Mouse (Mus musculus): ENCODE results near the gene Prmt7.

Prmt7 gene

DNA sequence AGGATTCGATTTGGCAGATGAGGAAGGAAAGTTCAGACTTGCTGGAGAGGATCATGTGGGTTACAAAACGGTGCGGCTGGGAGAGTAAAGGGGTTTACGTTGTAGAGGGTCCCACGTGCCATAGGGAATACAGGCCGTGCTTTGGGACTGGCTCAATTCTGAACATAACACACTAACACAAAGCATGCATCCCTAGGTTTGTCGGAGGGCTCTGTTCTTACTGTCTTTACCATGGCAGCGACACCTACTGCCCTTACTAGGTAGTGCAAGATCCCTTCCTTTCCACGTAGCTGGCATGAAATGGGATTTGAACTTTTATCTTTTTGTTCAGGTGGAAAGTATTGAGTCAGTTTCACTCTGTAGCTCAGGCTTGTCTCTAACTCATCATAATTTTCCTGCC lies 15.9 kb downstream of the Prmt7 start:
- DNase-seq, result peak; percentile 75

GRCm38 (mm10) chr8:106231536-106231935 lies 20.8 kb downstream of the Prmt7 start:
- DNase-seq, result no peak

DNA sequence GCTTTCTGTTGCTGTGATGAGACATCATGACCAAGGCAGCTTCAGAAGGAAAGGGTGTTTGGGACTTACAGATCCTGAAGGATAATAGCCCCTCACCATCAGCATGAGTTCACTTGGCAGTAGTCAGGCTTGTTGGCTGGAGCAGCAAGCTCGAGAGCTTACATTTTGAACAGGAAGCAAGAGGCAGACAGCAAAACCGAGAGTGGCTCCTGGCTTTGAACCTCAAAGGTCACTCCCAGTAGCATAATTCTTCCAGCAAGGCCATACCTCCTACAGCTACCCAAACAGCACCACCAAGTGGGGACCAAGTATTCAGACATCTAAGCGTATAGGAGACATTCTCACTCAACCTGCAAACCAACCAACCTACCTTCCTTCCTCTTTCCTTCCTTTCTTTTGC lies 22.0 kb downstream of the Prmt7 start:
- no peak for DNase-seq

GRCm38 (mm10) chr8:106234567-106235261 lies 24.0 kb downstream of the Prmt7 start:
- no peak for DNase-seq

DNA sequence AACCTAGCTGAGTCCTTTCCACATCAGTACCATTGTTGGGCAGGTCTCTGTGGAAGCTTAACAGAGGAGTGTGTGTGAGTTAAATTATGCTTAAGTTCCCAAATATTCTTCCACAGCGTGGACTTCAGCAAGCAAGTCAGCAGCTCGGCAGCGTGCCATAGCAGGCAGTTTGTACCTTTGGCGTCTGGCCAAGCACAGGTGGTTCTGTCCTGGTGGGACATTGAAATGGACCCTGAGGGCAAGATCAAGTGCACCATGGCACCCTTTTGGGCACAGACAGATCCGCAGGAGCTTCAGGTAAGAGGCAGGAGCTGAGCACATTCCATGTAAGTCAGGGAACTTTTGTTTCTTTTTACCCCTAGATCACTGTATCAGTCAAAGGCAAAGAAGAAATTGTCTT lies 26.4 kb downstream of the Prmt7 start:
- DNase-seq, result no peak

DNA sequence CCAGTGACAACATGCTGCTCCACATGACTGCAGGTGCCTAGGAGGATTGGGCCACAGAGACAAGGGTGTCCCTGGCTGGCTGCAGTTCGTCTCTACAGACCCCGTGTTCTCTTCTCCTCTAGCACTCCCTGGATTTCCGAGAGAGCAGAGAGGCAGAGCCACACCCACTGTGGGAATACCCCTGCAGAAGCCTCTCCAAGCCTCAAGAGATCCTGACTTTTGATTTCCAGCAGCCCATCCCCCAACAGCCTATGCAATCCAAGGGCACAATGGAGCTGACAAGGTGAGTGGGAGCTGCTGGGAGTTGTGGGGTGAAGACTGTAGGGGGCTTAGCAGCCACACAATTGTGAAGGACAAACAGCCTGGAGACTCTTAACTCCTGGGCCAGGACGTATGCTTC lies 39.5 kb downstream of the Prmt7 start:
- no peak for DNase-seq

GRCm38 (mm10) chr8:106258169-106258568 lies 47.4 kb downstream of the Prmt7 start:
- no peak for DNase-seq

DNA sequence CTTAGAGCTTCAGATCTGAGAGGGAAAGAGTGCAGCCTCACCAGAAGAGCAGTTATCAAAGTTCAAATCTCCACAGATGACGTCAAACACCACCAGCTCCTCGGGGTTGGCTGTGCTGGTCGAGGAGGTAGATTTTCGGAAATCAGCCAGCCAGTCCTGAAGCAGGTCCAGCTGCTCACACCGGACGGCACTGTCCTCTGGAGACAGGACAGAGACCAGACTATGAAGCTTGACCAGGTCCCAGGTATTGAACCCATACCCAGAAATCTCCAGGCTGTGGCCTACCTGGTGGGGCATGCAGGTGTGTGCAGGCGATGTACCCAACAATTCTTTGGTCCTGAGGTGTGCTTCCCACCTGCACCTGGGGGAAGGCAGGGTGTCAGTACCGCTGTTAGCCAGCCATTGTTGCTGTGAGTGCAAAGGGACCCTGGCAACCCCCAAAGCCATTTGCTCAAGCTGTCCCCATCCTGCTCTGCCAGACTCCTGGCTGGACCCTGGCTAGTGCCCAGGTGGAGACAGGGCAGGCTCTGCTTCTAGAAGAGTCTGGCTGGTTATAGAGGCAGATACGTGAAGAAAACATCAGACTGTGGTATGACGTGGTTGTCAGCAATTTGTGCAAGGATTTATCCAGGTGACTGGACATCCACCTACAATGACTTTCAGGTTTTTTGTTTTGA lies 49.0 kb downstream of the Prmt7 start:
- DNase-seq, result no peak

- DNase-seq, result no peak
These were observed 50.2 kb downstream of the Prmt7 start for GRCm38 (mm10) chr8:106260894-106261293.

GRCm38 (mm10) chr8:106262343-106262742 lies 51.6 kb downstream of the Prmt7 start:
- no peak for DNase-seq

GRCm38 (mm10) chr8:106263928-106264327 lies 53.2 kb downstream of the Prmt7 start:
- no peak for DNase-seq

- no peak for DNase-seq
These were observed 54.7 kb downstream of the Prmt7 start for GRCm38 (mm10) chr8:106265398-106265797.

DNA sequence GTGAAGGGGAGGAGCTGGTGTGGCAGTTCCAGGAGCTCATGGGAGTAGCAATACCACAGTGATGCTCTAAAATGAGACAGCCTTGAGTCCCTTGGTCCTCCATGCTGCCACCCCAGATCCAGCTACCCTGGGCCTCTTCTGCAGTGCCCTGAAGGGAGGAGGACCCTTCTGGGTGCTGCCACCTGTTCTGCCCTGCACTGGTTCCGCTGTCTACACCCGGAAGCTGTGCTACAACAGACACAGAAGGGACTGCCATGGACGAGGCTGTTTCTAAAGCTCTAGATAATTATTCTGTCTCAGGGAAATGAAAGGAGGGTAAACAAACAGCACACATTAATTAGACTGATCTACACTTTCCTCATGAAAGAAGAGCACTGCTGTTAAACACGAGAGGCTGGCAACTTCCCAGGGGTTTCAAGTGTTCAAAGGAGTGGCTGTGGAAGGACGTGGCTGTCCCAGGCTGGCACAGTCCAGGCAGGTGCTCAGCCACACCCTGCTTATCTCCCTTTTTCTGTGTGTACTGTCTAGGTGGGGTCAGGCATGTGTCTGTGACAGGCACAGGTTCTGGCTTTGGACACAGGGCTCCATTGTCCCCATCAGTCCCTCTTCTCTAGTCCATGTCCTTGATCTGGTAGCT lies 58.1 kb downstream of the Prmt7 start:
- no peak for DNase-seq

- peak; percentile 79 for DNase-seq
These were observed 60.1 kb downstream of the Prmt7 start for GRCm38 (mm10) chr8:106270804-106271203.

DNA sequence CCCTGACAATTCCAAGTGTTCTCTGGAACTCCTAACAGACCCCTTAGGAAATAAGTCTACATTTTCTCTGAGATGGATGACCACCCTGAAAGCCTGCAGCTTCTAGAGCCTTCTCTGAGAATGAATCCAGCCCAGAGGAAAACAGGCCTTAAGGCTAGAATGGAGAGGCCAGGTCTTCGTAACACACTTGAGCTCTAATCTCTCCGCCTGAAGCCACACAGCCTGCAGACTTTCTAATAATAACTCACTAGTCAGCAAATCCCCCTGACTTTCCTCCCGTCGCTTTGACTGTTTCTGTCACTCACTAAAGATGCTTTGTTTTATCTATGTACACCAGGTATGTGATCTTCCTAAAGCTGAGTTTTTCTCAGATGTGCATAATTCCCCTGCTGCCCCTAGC lies 60.6 kb downstream of the Prmt7 start:
- no peak for DNase-seq

DNA sequence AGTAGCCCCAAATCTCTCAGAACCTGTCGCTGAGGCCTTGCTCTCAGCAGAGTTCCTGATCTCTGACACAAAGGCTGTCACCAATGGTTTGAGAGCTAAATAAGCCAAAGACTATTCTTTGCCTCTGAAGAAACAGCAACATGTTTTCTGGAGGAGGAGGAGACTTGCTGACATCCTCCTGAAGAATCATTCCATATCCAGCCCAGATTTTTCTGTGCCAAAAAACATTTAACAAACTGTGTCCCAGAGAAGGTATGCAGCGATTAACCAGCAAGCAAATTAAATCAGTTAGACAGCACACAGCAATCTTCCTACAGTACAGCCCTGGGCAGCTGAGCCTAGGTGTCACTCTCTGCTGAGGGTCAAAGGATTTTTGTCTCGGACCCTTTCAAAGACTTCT lies 62.7 kb downstream of the Prmt7 start:
- no peak for DNase-seq

- no peak for DNase-seq
These were observed 66.1 kb downstream of the Prmt7 start for GRCm38 (mm10) chr8:106276709-106277317.

DNA sequence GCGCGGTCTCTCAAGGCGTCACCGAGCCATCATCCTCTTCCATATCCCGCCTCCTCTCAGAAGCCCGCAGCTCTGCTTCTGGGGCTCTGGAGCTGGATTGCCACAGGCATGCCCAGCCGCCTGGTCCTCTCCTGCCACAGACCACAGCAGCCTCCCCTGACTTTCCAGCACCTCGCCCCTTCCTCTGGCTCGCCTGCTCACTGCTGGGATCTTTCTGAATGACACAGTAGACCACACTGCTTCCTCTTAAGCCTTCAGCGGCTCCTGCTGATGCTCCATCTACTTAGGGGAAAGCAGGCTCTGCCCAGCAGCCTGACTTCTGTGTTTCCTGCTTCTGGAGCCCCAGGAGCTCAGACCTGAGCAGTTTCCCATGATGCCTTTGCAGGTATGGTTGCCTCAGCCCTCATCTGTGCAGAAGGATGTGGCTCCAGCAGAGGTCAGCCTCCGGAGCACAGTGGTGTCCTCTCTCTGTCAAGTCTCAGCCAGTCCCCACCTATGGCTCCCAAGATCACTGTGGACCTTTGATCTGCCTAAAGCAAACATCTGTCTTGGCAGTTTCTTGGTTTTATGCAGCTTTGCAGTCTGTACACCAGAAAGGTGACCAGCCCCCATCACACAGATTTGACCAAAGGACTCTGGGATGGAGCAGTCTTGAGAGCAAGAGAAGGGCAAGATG lies 67.8 kb downstream of the Prmt7 start:
- no peak for DNase-seq

DNA sequence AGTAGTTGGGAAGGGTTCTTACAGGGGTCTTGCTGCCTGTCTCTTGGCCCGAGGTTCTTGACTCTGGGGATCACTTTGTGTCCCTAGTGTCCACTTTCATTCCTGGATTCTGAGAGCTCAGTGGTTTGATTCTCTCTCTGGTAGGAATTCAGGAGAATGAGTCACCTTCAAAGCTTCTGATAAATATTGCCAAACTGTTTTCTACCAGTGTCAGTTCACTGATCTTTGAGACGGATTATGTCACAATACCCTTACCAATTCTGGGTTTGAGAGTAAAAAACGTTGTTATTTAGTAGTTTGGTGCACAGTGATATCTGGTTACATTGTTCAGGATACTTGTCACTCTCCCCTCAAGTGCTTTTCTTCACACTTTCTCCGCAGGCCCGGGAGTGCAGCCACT lies 69.4 kb downstream of the Prmt7 start:
- DNase-seq, result no peak

- DNase-seq, result no peak
These were observed 70.1 kb downstream of the Prmt7 start for GRCm38 (mm10) chr8:106280844-106281243.

DNA sequence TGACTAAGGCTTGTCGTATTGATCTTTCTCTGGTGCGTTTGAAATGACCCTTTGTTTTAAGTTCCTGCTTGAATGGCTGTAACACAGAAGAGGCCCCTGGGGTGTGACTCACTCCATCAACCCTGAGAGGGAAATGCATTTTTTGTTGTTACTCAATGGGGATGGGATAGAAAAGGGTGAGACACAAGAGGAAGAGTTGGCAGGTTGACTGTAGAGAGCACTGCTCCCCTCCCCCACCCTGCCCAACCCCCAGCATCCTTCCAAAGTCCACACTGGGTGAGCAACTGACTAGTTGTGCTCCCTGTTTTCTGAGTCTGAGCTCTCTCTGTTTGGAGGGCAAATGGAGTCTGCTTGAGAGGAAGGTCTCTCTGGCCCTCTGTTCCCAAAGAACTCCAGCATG lies 76.7 kb downstream of the Prmt7 start:
- DNase-seq, result no peak

DNA sequence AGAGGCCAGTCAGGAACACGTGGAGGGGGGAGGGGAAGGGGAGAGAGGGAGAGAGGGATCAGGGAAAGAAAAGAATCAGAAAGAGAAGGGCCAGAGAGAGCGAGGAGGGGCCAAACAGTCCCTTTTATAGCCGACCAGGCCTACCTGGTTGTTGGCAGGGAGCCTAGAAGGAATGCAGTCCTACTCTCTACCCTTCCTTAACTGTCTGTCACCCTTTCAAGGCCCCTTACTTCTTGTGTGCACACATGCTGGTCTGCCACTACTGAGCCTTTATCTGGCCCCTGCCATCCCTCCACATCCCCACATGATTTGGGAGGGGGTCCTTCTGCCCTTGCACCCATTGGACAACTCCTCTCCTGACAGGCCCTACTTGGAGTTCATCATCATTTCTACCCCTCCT lies 78.0 kb downstream of the Prmt7 start:
- no peak for DNase-seq

DNA sequence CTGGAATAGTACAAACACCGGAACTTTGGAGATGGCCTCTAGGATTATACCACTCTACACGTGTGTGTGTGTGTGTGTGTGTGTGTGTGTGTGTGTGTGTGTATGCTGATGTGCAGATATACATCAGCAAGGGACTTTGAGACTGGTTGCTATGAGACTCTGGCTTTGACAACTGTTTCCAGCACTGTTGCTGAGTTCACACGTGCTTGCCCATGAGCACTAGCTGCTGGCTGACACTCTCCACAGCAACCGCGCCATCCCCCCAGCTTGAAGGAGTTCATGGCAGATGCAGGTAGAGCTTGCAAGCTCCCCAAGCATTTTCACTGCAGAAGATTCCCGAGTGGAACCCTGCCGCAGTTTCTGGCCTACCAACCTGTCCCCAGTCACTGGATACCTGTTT lies 78.7 kb downstream of the Prmt7 start:
- no peak for DNase-seq

All from embryo, embryonic 11 days (tissue).